Mouse (Mus musculus): ENCODE results near the gene Cyp27b1.
"Not testable (repeated sequence)": the region's sequence is repeated elsewhere in the genome, so short reads cannot be mapped to it uniquely, and the experiment has no call there.

The Cyp27b1 gene

DNA sequence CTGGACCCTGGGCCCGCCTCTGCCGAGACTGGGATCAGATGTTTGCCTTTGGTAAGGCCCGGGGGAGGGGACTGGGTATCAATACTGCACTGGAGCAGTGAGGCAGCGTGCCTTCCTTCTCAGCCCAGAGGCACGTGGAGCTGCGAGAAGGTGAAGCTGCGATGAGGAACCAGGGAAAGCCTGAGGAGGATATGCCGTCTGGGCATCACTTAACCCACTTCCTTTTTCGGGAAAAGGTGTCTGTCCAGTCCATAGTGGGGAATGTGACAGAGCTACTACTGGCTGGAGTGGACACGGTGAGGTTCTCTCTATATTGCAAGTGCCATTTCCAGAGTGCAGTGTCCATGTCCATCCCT is 2.0 kb downstream of the Cyp27b1 start:
- no peak for DNase-seq

DNA sequence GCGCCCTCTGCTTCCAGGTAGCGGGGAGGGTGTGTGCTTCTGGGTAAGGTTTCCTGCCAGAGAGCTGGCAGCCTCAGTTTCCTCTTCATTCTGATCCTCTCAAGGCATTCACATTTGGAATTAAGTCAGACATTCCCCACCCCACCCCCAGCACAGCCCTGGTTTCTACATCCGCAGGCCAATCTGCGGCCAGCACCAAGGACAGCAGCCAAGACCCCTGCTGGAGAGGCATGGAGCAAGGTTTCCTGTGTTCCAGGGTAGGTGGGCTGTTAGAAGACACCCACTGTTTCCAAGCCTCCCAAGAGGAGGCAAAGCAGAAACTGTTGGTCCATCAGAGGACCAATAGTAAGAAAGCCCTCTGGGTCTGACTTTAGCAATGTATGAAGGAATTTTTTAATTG is 6.6 kb downstream of the Cyp27b1 start:
- DNase-seq: no peak

DNA sequence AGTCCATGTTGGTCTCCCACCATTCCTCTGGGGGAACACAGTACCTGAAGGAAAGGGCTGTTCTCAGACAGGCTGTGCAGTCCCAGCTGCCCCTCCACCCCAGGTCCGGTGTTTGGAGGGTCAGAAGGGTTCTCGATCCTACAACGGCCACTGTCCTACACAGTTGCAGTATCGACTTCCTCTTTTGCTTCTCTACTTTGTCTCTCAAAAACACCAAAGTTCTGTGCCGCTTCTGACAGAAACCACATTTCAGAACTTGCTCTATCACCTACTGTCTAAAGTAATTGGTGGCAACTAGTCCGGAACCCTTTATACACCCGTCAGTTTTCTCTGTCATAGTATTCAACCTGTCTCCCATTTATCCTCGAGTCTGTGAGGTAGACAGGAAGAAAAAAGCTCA is 7.4 kb downstream of the Cyp27b1 start:
- no peak for DNase-seq

DNA sequence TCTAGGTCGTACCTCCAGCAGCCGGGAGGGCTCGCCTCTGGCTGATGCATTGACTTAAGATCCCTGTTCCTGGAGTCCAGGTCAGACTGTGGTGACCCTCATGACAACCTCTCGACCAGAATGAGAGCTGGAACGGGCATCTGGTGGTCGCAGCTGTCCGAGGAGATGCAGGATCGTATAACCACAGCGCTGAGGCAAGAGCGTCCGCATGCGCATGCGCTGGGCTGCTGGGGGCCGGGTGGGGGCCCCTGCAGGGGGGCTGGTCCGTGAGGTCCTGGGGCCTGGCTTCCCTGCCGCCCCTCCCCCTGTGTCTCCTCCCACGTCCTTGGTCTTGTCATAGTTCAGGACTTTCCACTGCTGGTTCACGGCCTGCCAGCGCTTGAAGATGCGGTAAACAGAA is 8.4 kb downstream of the Cyp27b1 start:
- DNase-seq: no peak

DNA sequence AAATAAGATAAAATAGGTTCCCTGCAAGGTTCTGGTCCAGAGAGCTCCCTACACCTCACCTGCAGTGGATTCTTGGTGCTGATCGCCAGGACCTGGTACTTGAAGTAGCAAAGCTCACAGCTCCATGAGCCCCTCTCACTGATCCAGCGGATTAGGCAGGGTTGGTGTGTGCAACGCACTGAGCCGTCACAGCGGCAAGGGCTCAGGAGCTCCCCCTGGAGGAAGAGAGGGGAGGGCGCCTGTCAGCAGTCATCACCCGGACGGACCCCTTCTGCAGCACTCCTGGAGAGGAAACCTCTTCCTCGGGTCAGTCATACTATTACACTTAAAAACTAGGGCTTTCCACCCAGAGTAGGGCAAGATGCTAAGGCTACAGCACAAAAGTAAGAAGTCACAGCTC is 10.1 kb downstream of the Cyp27b1 start:
- DNase-seq: peak; percentile 83

DNA sequence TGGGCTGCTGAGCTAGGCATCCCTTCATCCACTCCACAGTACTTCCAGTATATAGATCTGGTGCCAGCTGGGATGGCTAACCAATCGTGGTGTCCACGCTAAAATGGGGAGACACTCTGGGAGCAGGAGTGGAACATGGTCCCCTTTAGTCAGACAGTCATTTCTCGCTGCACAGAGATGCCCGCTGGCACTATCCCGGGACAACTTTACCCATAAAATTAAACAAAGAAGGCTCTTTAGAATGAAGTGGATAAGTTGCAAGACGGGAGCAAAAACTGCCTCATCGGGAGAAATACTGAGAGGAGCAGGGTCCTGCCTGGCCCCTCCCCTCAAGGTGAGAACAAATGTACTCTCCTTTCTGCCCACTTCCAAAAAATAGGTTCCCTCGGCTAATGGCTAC is 10.7 kb downstream of the Cyp27b1 start:
- DNase-seq: no peak

DNA sequence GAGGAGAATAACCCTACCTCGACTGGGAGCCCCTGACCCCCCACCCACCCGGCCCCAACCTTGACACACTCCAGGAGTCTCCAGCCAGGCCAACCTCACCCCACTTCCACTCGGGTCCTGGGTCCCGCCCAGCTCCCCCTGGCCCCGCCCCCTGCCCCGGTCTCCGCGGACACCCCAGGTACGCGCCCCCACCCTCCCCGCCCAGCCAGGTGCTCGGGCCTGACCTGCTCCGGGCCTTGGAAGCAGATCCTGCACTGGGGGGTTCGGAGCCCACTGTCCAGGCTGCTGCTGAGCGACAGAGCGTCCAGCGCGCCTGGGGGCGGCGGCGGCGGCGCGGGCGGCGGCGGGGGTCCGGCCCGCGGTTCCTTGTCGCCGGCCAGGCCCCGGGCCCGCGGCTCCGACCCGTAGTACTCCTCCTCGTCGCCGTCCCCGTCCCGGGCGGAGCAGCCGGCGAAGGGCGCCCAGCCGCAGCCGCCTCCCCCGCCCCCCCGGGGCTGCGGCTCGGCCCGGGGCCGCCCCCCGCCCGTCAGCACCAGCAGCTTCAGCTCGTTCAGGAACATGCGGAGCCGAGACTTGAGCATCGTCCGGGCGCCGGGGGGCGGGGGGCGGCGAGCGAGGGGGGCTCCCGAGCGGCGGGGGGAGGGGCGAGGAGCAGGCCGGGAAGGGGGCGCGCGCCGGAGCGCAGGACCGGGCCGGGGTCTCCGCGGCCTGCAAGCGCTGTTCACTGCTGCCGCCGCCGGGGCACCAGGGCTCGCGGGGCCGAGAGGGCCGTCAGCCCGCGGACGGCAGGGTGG is 11.3 kb downstream of the Cyp27b1 start:
- DNase-seq: no peak

DNA sequence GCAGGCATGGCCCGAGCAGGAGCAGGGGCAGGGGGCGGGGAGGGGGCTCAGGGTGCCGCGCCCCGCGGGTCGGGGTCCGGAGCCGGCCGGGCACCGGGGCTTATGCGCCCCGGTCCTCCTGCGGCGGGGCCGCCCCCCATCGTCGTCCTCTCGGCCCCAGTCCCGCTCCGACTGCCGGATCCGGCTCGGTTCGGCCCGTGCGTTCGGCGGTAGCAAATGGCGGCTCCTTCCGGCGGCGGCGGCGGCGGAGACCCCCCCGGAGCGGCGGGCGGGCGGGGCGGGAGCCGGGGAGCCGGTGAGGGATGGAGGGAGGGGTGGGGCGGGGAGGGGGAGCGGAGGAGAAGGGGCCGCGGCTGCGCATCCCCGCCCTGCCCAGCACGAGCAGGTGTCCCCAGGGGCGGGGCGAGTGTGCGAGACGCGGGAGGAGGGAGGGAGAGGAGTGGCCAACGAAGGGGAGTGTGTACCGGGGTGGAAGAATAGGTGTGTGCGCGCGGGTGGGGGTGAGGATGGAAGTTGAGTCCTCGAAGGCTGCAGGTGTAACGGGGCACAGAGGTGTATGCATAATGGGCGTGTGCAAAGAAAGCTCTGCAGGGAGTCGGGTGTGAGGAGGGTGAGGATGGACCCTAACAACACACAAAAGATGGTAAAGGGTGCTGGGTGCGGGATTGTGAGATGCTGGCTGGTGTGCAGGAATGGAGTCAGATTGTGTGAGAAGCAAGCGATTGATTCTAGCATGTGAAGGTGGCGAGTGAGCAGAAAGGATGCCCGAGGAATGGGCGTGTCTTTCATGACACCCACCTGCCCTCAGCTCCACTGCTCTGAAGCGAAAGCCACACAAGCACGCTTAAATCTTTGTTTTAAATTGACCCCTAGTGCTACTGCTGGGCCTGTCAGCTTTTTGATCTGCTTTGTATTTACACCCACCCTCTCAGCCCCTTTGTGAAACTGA is 12.2 kb downstream of the Cyp27b1 start, which contains the start of gene March9:
Gene March9 (minus strand): TSS at position 217 of the 949 bp plus-strand sequence.
- DNase-seq: peak; percentile 86

DNA sequence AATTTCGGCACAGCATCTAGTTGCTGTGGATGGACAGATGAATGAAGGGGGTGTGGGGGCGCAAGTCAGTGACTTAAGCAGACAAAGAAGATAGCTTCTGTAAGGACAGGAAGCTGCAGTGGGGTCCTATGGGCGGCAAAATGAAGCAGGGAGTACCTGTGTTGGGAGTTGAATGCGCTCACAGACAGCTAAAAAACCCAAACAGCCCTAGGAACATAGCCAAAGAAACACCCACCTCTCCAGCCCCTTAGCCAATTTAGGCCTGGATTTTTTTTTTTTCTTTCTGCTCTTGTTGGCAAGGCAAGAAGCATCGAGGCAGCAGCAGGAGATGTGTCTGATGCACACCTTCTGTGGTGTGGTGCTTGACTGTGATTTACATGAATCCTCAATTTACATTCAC is 13.0 kb downstream of the Cyp27b1 start:
- DNase-seq: no peak

DNA sequence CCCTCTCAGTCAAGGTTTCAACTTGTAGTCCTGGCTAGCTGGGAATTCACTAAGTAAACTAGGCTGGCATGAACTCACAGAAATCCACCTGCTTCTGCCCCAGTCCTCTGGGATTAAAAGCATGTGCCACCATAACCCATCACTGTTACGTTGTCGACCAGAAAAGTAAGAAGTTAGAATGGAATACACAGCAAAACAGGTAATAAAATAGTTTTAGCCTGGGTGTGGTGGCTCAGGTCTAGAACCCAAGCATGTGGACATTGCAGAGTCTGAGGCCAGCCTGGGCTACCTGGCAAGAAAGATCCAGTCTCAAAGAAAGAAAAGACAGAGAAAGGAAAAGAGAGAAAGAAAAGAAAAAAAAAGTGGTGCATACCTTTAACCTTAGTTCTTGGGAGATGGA is 13.5 kb downstream of the Cyp27b1 start:
- no peak for DNase-seq

DNA sequence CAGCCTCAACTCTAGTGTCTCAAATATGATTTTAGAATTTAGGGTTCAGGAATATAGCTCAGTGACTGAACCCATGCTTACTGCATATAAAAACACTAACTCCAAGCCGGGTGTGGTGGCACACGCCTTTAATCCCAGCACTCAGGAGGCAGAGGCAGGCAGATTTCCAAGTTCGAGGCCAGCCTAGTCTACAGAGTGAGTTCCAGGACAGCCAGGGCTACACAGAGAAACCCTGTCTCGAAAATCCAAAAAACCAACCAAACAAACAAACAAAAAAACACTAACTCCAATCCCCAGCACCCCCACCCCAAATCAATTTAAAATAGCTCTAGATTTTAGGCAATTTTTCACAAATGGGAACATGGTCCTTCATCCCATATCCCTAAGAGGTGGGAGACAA is 14.1 kb downstream of the Cyp27b1 start:
- not testable (repeated sequence) for DNase-seq

DNA sequence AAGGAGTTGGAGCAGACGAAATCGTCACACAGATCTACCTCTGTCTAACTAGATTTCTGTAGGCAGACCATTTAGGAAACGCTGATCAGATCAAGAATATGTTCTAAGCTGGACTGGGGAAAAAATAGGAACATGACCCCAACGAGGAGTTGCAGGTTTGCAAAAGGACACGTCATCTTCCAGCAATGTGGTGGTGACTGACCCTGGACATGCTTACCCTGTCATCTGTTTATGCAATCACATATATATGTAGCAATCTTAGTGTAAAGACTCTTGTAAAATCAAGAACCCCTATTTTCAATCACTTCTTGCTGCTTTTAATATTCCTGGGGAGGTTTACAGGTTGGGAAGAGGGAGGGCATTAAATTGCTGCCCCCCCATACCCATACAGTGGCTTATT is 14.5 kb downstream of the Cyp27b1 start:
- peak; percentile 35 for DNase-seq

DNA sequence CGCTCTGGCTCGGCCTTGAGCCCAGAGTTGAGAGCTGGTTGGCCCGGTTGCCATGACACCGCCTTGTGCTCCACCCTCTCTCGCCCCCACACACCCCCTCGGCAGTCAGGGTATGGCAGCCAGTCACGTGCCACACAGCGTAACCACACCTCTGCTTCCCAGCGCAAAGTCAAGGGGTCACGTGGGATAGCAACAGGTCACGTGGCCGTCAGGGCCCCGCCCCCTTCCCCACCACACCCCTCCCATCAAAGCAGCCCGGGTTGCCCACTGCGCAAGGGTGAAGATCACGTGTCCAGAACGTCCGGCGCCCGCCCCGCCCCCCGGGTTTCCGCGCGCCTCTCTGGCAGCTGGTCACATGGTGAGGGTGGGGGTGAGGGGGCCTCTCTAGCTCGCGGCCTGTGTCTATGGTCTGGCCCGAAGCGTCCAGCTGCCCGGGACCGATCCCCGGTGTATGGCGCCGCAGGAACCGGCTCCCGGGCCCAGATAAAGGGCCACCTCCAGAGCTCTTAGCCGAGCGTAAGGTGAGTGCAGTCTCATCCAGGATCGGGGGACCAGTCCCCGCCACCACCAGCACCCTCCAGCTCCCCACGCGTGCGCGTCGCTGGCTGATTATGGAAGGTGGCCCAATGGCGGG is 15.3 kb downstream of the Cyp27b1 start, which contains the start of gene Cdk4:
Gene Cdk4 (plus strand): TSS at position 296 of the 634 bp plus-strand sequence.
- peak; percentile 98 for DNase-seq

DNA sequence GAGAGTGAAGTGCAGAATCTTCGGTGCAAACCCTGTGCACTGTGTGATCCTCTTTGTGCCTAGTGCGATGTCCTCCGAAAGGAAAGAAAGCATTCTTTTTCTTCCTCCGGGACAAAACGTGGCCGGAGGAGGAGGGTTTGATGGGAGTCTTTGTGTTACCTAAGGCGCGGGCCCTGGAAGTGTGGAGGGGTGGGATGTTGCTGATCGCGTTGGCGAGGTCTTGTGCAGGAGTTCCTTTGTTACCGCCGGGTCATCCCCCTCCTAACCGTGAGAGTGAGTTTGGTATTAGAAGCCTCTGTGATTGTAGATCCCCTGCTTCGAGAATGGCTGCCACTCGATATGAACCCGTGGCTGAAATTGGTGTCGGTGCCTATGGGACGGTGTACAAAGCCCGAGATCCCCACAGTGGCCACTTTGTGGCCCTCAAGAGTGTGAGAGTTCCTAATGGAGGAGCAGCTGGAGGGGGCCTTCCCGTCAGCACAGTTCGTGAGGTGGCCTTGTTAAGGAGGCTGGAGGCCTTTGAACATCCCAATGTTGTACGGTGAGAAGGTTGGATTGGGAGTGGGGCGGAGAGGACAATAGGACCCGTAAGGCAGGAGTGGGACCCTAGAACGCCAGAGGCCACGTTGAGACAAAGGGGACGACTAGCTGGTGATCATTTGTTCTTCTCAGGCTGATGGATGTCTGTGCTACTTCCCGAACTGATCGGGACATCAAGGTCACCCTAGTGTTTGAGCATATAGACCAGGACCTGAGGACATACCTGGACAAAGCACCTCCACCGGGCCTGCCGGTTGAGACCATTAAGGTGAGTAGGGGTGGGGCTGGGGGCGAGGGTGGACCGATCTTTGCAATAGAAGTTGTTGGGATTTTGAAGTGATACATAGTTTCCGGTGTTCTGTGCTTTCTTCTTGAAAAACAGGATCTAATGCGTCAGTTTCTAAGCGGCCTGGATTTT is 16.1 kb downstream of the Cyp27b1 start:
- no peak for DNase-seq

DNA sequence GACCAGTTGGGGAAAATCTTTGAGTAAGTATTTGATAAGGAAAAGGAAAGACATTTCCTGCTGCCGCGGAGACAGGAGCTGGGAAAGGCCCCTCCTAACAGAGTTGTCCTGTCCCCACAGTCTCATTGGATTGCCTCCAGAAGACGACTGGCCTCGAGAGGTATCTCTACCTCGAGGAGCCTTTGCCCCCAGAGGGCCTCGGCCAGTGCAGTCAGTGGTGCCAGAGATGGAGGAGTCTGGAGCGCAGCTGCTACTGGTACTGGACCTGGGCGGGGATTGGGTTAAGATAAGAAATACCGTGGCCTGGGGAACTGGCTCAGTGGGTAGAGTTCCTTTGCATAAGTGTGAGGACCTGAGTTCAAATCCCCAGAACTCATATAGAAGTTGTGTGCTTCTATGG is 17.9 kb downstream of the Cyp27b1 start:
- no peak for DNase-seq

DNA sequence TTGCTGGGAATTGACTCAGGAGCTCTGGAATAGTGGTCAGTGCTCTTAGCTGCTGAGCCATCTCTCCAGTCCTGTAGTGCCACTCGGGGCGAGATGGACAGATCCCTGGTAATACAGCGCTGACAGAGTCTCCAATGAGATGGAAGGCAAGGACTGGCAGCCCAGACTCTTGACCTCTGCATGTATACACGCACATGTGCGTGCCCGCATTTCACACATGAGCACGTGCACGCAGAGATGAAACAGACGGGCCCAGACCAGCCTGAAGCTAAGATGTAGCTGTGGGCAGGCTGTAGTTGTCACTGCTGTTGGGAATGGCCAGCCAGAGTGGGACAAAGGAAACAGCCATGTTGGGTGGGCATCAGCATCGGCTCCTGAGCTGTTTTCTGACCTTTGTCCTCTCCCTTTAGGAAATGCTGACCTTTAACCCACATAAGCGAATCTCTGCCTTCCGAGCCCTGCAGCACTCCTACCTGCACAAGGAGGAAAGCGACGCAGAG is 18.5 kb downstream of the Cyp27b1 start:
- DNase-seq: no peak

DNA sequence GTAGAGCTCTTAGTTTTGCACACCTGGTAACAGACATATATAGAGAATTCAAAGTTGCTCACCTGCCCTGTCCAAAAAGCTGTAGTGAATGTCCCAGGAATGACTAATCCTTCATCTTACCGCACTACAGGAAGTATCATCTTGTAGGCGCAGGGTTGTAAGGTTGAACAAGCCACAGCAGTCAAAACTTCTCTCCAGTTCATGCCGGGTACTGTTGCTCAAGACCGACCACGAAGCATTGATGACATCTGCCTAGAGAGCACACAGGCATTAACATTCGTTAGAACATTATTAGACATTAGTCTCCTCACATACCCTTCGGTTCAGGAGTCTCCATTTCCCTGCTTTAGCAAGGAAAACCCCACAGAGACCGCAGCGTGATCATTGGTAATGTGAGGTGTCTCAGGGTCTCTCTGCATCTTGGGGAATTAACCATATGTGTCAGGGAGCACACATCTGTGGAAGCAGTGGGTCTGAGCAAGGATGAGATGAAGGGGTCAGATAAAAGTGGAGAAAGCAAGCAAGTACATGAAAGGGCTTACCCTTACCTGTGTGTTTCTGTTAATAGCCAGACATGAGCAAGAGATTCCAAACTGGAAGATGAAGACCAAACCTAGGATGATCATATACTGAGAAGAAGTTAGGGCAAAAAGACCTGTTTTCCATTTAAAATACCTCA is 20.4 kb downstream of the Cyp27b1 start:
- no peak for DNase-seq

DNA sequence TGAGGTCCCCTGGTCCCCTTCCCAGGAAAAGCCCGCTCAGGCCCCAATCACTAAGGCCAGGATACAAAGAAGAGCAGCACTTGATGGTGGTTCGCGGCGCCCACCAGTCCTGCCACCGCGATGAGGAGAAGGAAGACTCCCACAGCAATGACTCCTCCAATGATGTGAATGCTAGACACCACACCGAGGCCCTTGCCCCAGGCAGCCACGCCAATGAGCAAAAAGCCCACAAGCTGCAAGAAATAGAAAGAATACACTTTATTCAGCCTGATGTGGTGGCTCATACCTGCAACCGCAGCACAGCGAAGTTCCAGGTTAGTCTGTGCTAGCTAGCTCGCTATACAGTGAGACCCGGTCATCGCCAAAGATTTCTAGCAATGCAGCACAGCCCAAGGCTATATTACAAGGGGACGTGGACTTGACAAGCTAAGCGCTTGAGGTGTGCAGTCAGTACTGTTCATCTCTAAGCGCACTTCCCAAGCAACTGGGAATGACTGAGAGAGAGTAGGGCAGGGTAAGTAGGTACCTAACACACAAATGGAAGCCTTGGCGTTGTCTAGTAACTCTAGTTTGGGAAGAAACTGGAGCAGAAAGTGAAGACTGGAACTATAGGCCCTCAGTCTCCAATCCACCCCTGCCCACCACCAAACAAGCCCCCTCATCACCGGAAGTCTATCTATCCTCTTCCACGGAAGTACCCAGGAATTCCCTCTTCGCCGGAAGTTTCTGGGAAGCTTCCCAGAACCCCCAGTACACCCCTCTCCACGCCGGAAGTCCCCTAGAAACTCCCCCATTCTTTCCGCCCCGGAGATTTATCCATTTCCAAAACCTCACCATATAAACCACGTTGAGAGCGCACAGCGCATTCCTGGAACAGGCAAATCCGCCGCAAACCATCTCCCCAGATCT is 21.5 kb downstream of the Cyp27b1 start:
- no peak for DNase-seq

DNA sequence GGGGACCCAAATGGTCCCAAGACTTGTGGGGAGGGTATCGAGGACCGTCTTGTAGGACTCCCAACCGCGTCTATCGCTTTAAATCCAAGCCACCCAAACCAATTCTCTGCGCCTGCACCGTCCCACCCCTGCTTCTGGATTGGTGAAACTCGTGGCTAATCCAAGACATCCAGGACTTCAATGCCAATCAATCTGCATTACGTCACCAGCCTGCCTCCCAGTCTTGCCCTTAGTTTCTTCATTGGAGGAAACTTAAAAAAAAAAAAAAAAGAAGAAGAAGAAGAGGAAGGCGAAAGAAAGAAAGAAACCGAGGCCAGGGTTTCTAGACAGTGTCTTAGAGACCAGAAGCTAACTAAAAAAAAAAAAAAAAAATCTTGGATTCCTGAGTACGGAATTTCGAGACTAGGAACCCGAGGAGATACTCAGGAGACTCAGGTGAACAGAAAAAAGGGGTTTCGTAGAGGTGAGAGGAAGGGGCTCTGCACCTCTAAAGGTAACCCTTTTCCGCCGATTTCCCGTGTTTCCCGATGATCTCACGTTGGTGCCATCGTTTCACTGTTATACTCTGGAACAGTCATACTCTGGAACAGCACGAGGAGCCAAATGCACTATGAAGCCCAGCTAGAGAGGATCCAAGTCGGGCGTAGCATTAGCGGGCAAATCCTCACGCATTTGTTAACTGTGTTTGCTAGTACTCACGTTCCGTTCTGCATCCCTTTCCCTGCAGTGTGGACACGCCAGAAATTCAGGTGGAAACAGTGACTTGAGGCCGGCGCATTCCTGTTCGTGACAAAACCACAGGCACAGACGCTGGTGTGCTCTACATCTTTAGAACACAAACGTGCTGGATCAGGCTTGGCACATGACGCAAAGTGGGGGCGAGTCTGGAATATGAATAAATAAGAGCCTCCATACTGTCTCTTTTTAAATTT is 22.4 kb downstream of the Cyp27b1 start, which contains the start of gene Tspan31:
Gene Tspan31 (minus strand): TSS at position 75 of the 932 bp plus-strand sequence.
- peak; percentile 98 for DNase-seq

Data from lung, postnatal 36 days (tissue).